Mouse (Mus musculus): Measurements from ENCODE around the gene Lactb.

GRCm38 (mm10) chr9:66919981-66920380 lies 55.3 kb downstream of the Lactb start:
- TF ChIP-seq POLR2A (IDR thresholded peaks at IDR 0.05; ENCODE audit: extremely low read depth, insufficient read depth, low read length): no peak
- no peak for TF ChIP-seq CTCF (IDR thresholded peaks at IDR 0.05; ENCODE audit: extremely low read depth, insufficient read depth, low read length)

Data from cortical plate, adult 2 months (tissue).